In genomic region chr6:145656740-145657591, GRCm38 (mm10) we compare ENCODE assay signal across 15 mouse cellular contexts. TPM values are rescaled to one million over a fixed set of nuclear protein-coding genes. Genes with fewer than 3 reads are reported as not detected.
DNase-seq lines count a peak whose midpoint lies in the region; ATAC-seq and TF ChIP-seq lines count a peak whose summit lies in the region.
"Had no signal": no experiment of that assay in that cellular context is flagged by ENCODE, and none has a peak within 500 bp of the region (broad histone marks: within the 10 kb centered on the region; RNA-seq: fewer than 3 reads in every experiment).

No protein-coding gene starts in this region.

- DNase-seq in heart, adult 11 months: peak; percentile 60
- no peak for DNase-seq in heart, embryonic 10.5 days (ENCODE audit: low spot score)
- peak; percentile 15 for DNase-seq in liver, adult 2 months (ENCODE audit: extremely low read depth, low read depth, low spot score)
- DNase-seq in liver, embryonic 11.5 days (ENCODE audit: low spot score): no peak
- peak; percentile 40 for DNase-seq in kidney, postnatal 10 days
- DNase-seq in spleen, postnatal 10 days (ENCODE audit: low spot score in 2 of 2): no peak
- no peak for DNase-seq in adrenal gland, postnatal 25 days
- DNase-seq: B cell, adult 2 months; cerebellum, postnatal 25 days had no signal

- H3K27ac ChIP-seq in heart, embryonic 10.5 days: no peak overlapping the region
- H3K27ac ChIP-seq in liver, adult 2 months (replicated peaks; ENCODE audit: insufficient read depth, low read depth, low read length): no peak overlapping the region
- H3K27ac ChIP-seq in liver, embryonic 11.5 days (ENCODE audit: low read depth, low read length): no peak overlapping the region
- H3K27ac ChIP-seq in ES-Bruce4 (ENCODE audit: insufficient read depth, low read length): no peak overlapping the region
- H3K27ac ChIP-seq: embryonic facial prominence, embryonic 15.5 days; heart, embryonic 13.5 days had no signal

- TF ChIP-seq CTCF in liver, adult 2 months (IDR thresholded peaks at IDR 0.05; ENCODE audit: low read depth, low read length): peak; percentile 35; the same call in 1 of the 2 replicates
- TF ChIP-seq CTCF in ES-Bruce4 (IDR thresholded peaks at IDR 0.05; ENCODE audit: low read depth, low read length): peak; percentile 68

- no peaks in the 10 kb centered on the region for H3K9me3 ChIP-seq in heart, embryonic 10.5 days
- H3K9me3 ChIP-seq in liver, embryonic 11.5 days (ENCODE audit: control insufficient read depth, low read length): 0 out of 2 replicates have a peak, but pooled peaks cover 2% of the 10 kb centered on the region
- H3K9me3 ChIP-seq in ES-Bruce4 (replicated peaks; ENCODE audit: control insufficient read depth, insufficient read depth, low read length, poor library complexity, severe bottlenecking): no peaks in the 10 kb centered on the region; the same call in 1 of the 2 replicates
- H3K9me3 ChIP-seq: embryonic facial prominence, embryonic 15.5 days had no signal

- H3K36me3 ChIP-seq in heart, embryonic 10.5 days: no peaks in the 10 kb centered on the region
- no peaks in the 10 kb centered on the region for H3K36me3 ChIP-seq in liver, adult 2 months (ENCODE audit: control insufficient read depth, insufficient read depth, low read length)
- no peaks in the 10 kb centered on the region for H3K36me3 ChIP-seq in liver, embryonic 11.5 days (ENCODE audit: control insufficient read depth, insufficient read depth, low read length)
- no peaks in the 10 kb centered on the region for H3K36me3 ChIP-seq in ES-Bruce4 (ENCODE audit: control insufficient read depth, insufficient read depth, low read length, poor library complexity, severe bottlenecking)
- H3K36me3 ChIP-seq: embryonic facial prominence, embryonic 15.5 days; heart, embryonic 13.5 days had no signal

- no peaks in the 10 kb centered on the region for H3K27me3 ChIP-seq in heart, embryonic 10.5 days (ENCODE audit: insufficient read depth, poor library complexity, severe bottlenecking)
- no peaks in the 10 kb centered on the region for H3K27me3 ChIP-seq in liver, adult 2 months (ENCODE audit: control insufficient read depth, insufficient read depth, low read length)
- no peaks in the 10 kb centered on the region for H3K27me3 ChIP-seq in liver, embryonic 11.5 days (replicated peaks; ENCODE audit: control insufficient read depth, insufficient read depth, low read length)
- no peaks in the 10 kb centered on the region; the same call in 1 of the 2 replicates for H3K27me3 ChIP-seq in ES-Bruce4 (ENCODE audit: control insufficient read depth, insufficient read depth, low read length, poor library complexity, severe bottlenecking)
- H3K27me3 ChIP-seq: embryonic facial prominence, embryonic 15.5 days; heart, embryonic 13.5 days had no signal

- H3K4me1 ChIP-seq in heart, embryonic 10.5 days: peaks cover 5% of the 10 kb centered on the region; the same call in 1 of the 2 replicates
- H3K4me1 ChIP-seq in liver, adult 2 months (ENCODE audit: control insufficient read depth, insufficient read depth, low read length): no peaks in the 10 kb centered on the region
- no peaks in the 10 kb centered on the region for H3K4me1 ChIP-seq in liver, embryonic 11.5 days (replicated peaks; ENCODE audit: control insufficient read depth, insufficient read depth, low read length)
- H3K4me1 ChIP-seq in ES-Bruce4 (ENCODE audit: control insufficient read depth, insufficient read depth, low read length): no peaks in the 10 kb centered on the region
- H3K4me1 ChIP-seq: embryonic facial prominence, embryonic 15.5 days; heart, embryonic 13.5 days had no signal

- WGBS in heart, embryonic 10.5 days: 77% methylated on average over 15 of the region's 15 CpGs
- 85% methylated on average over 15 of the region's 15 CpGs for WGBS in liver, adult 2 months
- WGBS in liver, embryonic 11.5 days: 76% methylated on average over 15 of the region's 15 CpGs

- H3K79me2 ChIP-seq in liver, adult 2 months (ENCODE audit: control insufficient read depth, insufficient read depth, low read length): no peaks in the 10 kb centered on the region

- H3K4me2 ChIP-seq in liver, embryonic 11.5 days: no peak overlapping the region
- H3K4me2 ChIP-seq: embryonic facial prominence, embryonic 15.5 days; heart, embryonic 13.5 days had no signal

- H3K9ac ChIP-seq in liver, adult 2 months (ENCODE audit: low read depth, low read length): no peak overlapping the region
- no peak overlapping the region for H3K9ac ChIP-seq in liver, embryonic 11.5 days (ENCODE audit: low read depth, low read length)
- H3K9ac ChIP-seq in ES-Bruce4 (ENCODE audit: low read depth, poor library complexity, severe bottlenecking): no peak overlapping the region
- H3K9ac ChIP-seq: embryonic facial prominence, embryonic 15.5 days; heart, embryonic 13.5 days had no signal

- TF ChIP-seq EP300 in ES-Bruce4 (IDR thresholded peaks at IDR 0.05; ENCODE audit: insufficient read depth, low read depth, low read length): no peak

- no peak for TF ChIP-seq POLR2A in liver, adult 2 months (IDR thresholded peaks at IDR 0.05; ENCODE audit: extremely low read depth, insufficient read depth, low read length)
- TF ChIP-seq POLR2A in ES-Bruce4 (IDR thresholded peaks at IDR 0.05; ENCODE audit: insufficient read depth, low read length): no peak

- H3K4me3 ChIP-seq in heart, embryonic 10.5 days: no peak overlapping the region
- H3K4me3 ChIP-seq in liver, adult 2 months (ENCODE audit: insufficient read depth, low read depth, low read length): no peak overlapping the region
- no peak overlapping the region for H3K4me3 ChIP-seq in liver, embryonic 11.5 days (ENCODE audit: low read depth, low read length)
- H3K4me3 ChIP-seq in ES-Bruce4 (ENCODE audit: low read depth, low read length): no peak overlapping the region
- H3K4me3 ChIP-seq: embryonic facial prominence, embryonic 15.5 days; heart, embryonic 13.5 days had no signal

- no peak for ATAC-seq in liver, embryonic 11.5 days (replicated peaks; ENCODE audit: low FRiP score)

RNA-seq across cellular contexts. Expression of gene Tuba3b, which starts 41.4 kb away (rescaled TPM):
- polyA plus RNA-seq in heart, embryonic 10.5 days (2016; fragmentation: Nextera tagmentation; extraction: Ambion mirVana): 0.08 TPM in 1 of 2 replicates, not detected in the other
- not detected in 2 replicates for total RNA-seq in liver, adult 2 months (2014; rRNA removed)
- not detected in 2 replicates for polyA plus RNA-seq in liver, adult 2 months (2012; rRNA removed)
- 0.12 TPM in 1 of 2 replicates, not detected in the other for polyA plus RNA-seq in liver, embryonic 11.5 days (2014; fragmentation: Nextera tagmentation; extraction: Ambion mirVana)
- polyA plus RNA-seq in ES-Bruce4 (2011; ENCODE audit: insufficient read depth, insufficient read length, low read depth, missing spikeins): 0.55 TPM in 1 of 2 replicates, not detected in the other
- total RNA-seq in adrenal gland, postnatal 25 days (2021): not detected in 2 replicates
- total RNA-seq: left cerebral cortex, adult 18-20 months had no signal
- polyA plus RNA-seq: embryonic facial prominence, embryonic 15.5 days; heart, embryonic 13.5 days; intestine, embryonic 14.5 days; liver, embryonic 16.5 days had no signal

RNA-seq across cellular contexts. Expression of gene Lmntd1, which starts 42.8 kb away (rescaled TPM):
- polyA plus RNA-seq in heart, embryonic 10.5 days (2016; fragmentation: Nextera tagmentation; extraction: Ambion mirVana): 2.3 and 3.6 TPM in 2 replicates
- total RNA-seq in liver, adult 2 months (2014; rRNA removed): not detected in 2 replicates
- polyA plus RNA-seq in liver, adult 2 months (2012; rRNA removed): not detected in 2 replicates
- not detected in 2 replicates for polyA plus RNA-seq in liver, embryonic 11.5 days (2014; fragmentation: Nextera tagmentation; extraction: Ambion mirVana)
- polyA plus RNA-seq in ES-Bruce4 (2011; ENCODE audit: insufficient read depth, insufficient read length, low read depth, missing spikeins): not detected in 2 replicates
- 0.39 and 0.90 TPM in 2 replicates for total RNA-seq in adrenal gland, postnatal 25 days (2021)
- polyA plus RNA-seq: liver, embryonic 16.5 days had no signal

Comparison
In these comparisons a context has a peak if more than half of its experiments do, and no peak if none do; other contexts are left out.
1. DNase-seq: peak in heart, adult 11 months (single experiment), liver, adult 2 months (single experiment) and kidney, postnatal 10 days (single experiment); none in heart, embryonic 10.5 days (single experiment), liver, embryonic 11.5 days (single experiment), spleen, postnatal 10 days (0 of 2) and adrenal gland, postnatal 25 days (single experiment).